Mouse (Mus musculus) megakaryocyte, embryonic 14.5 days (primary cell): Measurements from ENCODE around the gene Atp1a4.

Experiments
- FLI1 ChIP-seq: IDR thresholded peaks from 2 replicates; pipeline ENCODE4 v1.6.1; 2012; ENCODE audit warnings: low read length, inconsistent platforms, mixed read lengths
- GATA1 ChIP-seq: IDR thresholded peaks from 3 replicates; pipeline ENCODE4 v1.6.1; 2012; ENCODE audit warnings: mixed read lengths, low read length, inconsistent platforms, borderline replicate concordance

- TF ChIP-seq GATA1 = no peak
- no peak for TF ChIP-seq FLI1
These were observed 51.1 kb downstream of the Atp1a4 start for GRCm38 (mm10) chr1:172207111-172207584.
